Mouse (Mus musculus): ENCODE results near the gene Ppp1r21. TPM values are rescaled to one million over a fixed set of nuclear protein-coding genes. Genes with fewer than 3 reads are reported as not detected.

Ppp1r21 gene
- total and polyA plus RNA-seq, 3 experiments: 11.1 to 16.2 TPM; not detected in 1

- TF ChIP-seq ZMIZ1 (IDR thresholded peaks at IDR 0.05; ENCODE audit: low read depth, low read length) (no peak), KAT2A (conservative IDR thresholded peaks at IDR 0.05; ENCODE audit: low read depth, low read length) (no peak), RAD21 (IDR thresholded peaks at IDR 0.05; ENCODE audit: low read depth, low read length) (no peak), POLR2AphosphoS5 (IDR thresholded peaks at IDR 0.05; ENCODE audit: borderline replicate concordance, low read depth, low read length) (no peak), ELF1 (IDR thresholded peaks at IDR 0.05; ENCODE audit: low read depth, low read length) (no peak), SMC3 (IDR thresholded peaks at IDR 0.05; ENCODE audit: low read depth, low read length) (no peak), MAFK (IDR thresholded peaks at IDR 0.05; ENCODE audit: borderline replicate concordance, low read depth, low read length) (no peak), USF2 (IDR thresholded peaks at IDR 0.05; ENCODE audit: borderline replicate concordance in 1 of 2, insufficient read depth in 1 of 2, low read depth in 1 of 2, low read length in 2 of 2) (no peak), USF1 (IDR thresholded peaks at IDR 0.05; ENCODE audit: low read depth, low read length) (no peak)
- H3K9me3 ChIP-seq (replicated peaks; ENCODE audit: insufficient read depth, low read length): no peaks in the 10 kb centered on the region
- no peaks in the 10 kb centered on the region for H3K27me3 ChIP-seq (ENCODE audit: control insufficient read depth in 1 of 2, insufficient read depth in 2 of 2, low read length in 2 of 2)
- H3K36me3 ChIP-seq (ENCODE audit: control insufficient read depth in 1 of 2, insufficient read depth in 2 of 2, low read length in 2 of 2): peaks cover 0 to 5% of the 10 kb centered on the region in 2 experiments; a peak in 2 of 4 replicates
- no peak overlapping the region for H3K4me3 ChIP-seq (ENCODE audit: control insufficient read depth in 1 of 2, insufficient read depth in 1 of 2, low read depth in 2 of 2, low read length in 2 of 2)
- no peaks in the 10 kb centered on the region for H3K4me1 ChIP-seq (ENCODE audit: control insufficient read depth in 1 of 2, insufficient read depth in 2 of 2, low read length in 2 of 2)
- DNase-seq (ENCODE audit: low read depth, low spot score): no peak
- no peak overlapping the region for H3K9ac ChIP-seq (ENCODE audit: control insufficient read depth, low read depth, low read length, poor library complexity, severe bottlenecking)
- H3K27ac ChIP-seq (ENCODE audit: control insufficient read depth, low read depth, low read length): no peak overlapping the region
- no peaks in the 10 kb centered on the region for H3K79me2 ChIP-seq (ENCODE audit: control insufficient read depth, insufficient read depth, low read length, poor library complexity)
Observed at GRCm38 (mm10) chr17:88588228-88588627, 58.3 kb downstream of the Ppp1r21 start.

- DNase-seq (ENCODE audit: low read depth, low spot score): no peak
- no peaks in the 10 kb centered on the region for H3K4me1 ChIP-seq (ENCODE audit: control insufficient read depth in 1 of 2, insufficient read depth in 2 of 2, low read length in 2 of 2)
- no peaks in the 10 kb centered on the region for H3K36me3 ChIP-seq (ENCODE audit: control insufficient read depth in 1 of 2, insufficient read depth in 2 of 2, low read length in 2 of 2)
- H3K9ac ChIP-seq (ENCODE audit: control insufficient read depth, low read depth, low read length, poor library complexity, severe bottlenecking): no peak overlapping the region
- no peak overlapping the region for H3K4me3 ChIP-seq (ENCODE audit: control insufficient read depth in 1 of 2, insufficient read depth in 1 of 2, low read depth in 2 of 2, low read length in 2 of 2)
- no peak overlapping the region for H3K27ac ChIP-seq (ENCODE audit: control insufficient read depth, low read depth, low read length)
- no peaks in the 10 kb centered on the region for H3K9me3 ChIP-seq (replicated peaks; ENCODE audit: insufficient read depth, low read length)
- H3K79me2 ChIP-seq (ENCODE audit: control insufficient read depth, insufficient read depth, low read length, poor library complexity): no peaks in the 10 kb centered on the region
- no peaks in the 10 kb centered on the region for H3K27me3 ChIP-seq (ENCODE audit: control insufficient read depth in 1 of 2, insufficient read depth in 2 of 2, low read length in 2 of 2)
- TF ChIP-seq ZKSCAN1 (IDR thresholded peaks at IDR 0.05; ENCODE audit: low read depth, low read length) (no peak), MEF2A (IDR thresholded peaks at IDR 0.05; ENCODE audit: extremely low read depth, insufficient replicate concordance, low read depth, low read length, poor library complexity, severe bottlenecking) (no peak), SMC3 (IDR thresholded peaks at IDR 0.05; ENCODE audit: low read depth, low read length) (no peak), GATA1 (IDR thresholded peaks at IDR 0.05; ENCODE audit: low read depth, low read length) (no peak)
Observed at GRCm38 (mm10) chr17:88590251-88590650, 60.3 kb downstream of the Ppp1r21 start.

DNA sequence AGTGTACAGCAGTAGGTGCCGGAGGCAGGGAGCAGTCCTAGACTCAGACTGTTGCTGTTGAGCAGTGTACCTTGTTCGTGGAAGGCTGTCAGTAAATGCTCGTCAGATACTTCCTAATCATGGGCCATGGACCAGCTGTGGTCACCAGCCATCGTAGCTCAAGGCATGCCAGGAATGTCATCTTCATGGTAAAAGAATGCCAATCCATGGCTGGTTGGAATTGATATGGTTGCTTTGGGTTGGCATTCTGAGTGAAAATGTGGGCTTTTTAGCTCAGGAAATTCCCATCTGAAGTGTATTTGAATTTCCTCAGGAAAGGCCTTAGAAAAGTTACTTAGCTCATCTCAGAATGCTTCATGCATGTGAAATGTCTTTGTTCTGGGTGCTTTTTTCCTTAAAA lies 65.2 kb downstream of the Ppp1r21 start:
- no peak for DNase-seq (ENCODE audit: low read depth, low spot score)
- Histone ChIP-seq H3K4me1 (ENCODE audit: control insufficient read depth in 1 of 2, insufficient read depth in 2 of 2, low read length in 2 of 2) (peaks cover 0 to 7% of the 10 kb centered on the region in 2 experiments; a peak in 2 of 4 replicates), H3K9me3 (replicated peaks; ENCODE audit: insufficient read depth, low read length) (no peaks in the 10 kb centered on the region), H3K27ac (ENCODE audit: control insufficient read depth, low read depth, low read length) (no peak overlapping the region), H3K9ac (ENCODE audit: control insufficient read depth, low read depth, low read length, poor library complexity, severe bottlenecking) (no peak overlapping the region), H3K36me3 (ENCODE audit: control insufficient read depth in 1 of 2, insufficient read depth in 2 of 2, low read length in 2 of 2) (no peaks in the 10 kb centered on the region), H3K4me3 (ENCODE audit: control insufficient read depth in 1 of 2, insufficient read depth in 1 of 2, low read depth in 2 of 2, low read length in 2 of 2) (no peak overlapping the region), H3K79me2 (ENCODE audit: control insufficient read depth, insufficient read depth, low read length, poor library complexity) (no peaks in the 10 kb centered on the region), H3K27me3 (ENCODE audit: control insufficient read depth in 1 of 2, insufficient read depth in 2 of 2, low read length in 2 of 2) (no peaks in the 10 kb centered on the region)
- TF ChIP-seq ZC3H11A (IDR thresholded peaks at IDR 0.05; ENCODE audit: low read depth, low read length): no peak
- TF ChIP-seq CHD1 (IDR thresholded peaks at IDR 0.05; ENCODE audit: low read depth, low read length): no peak
- TF ChIP-seq MYB (IDR thresholded peaks at IDR 0.05; ENCODE audit: low read depth, low read length): no peak
- TF ChIP-seq BHLHE40 (IDR thresholded peaks at IDR 0.05; ENCODE audit: borderline replicate concordance, low read depth, low read length): no peak
- TF ChIP-seq MAX (IDR thresholded peaks at IDR 0.05; ENCODE audit: low read length): no peak
- no peak for TF ChIP-seq JUND (IDR thresholded peaks at IDR 0.05; ENCODE audit: low read depth, low read length)
- TF ChIP-seq TAL1 (IDR thresholded peaks at IDR 0.05; ENCODE audit: low read length): no peak
- no peak for TF ChIP-seq RAD21 (IDR thresholded peaks at IDR 0.05; ENCODE audit: low read depth, low read length)
- TF ChIP-seq ZKSCAN1 (IDR thresholded peaks at IDR 0.05; ENCODE audit: low read depth, low read length): no peak
- no peak for TF ChIP-seq GATA1 (IDR thresholded peaks at IDR 0.05; ENCODE audit: low read depth, low read length)
- no peak for TF ChIP-seq ZMIZ1 (IDR thresholded peaks at IDR 0.05; ENCODE audit: low read depth, low read length)
- no peak for TF ChIP-seq MAFK (IDR thresholded peaks at IDR 0.05; ENCODE audit: borderline replicate concordance, low read depth, low read length)
- TF ChIP-seq UBTF (IDR thresholded peaks at IDR 0.05; ENCODE audit: borderline replicate concordance, insufficient read depth, low read depth, low read length): no peak
- TF ChIP-seq NRF1 (IDR thresholded peaks at IDR 0.05; ENCODE audit: insufficient read depth, low read depth, low read length, poor library complexity, severe bottlenecking): no peak
- no peak for TF ChIP-seq POLR2AphosphoS2 (IDR thresholded peaks at IDR 0.05; ENCODE audit: low read length)
- TF ChIP-seq RCOR1 (IDR thresholded peaks at IDR 0.05; ENCODE audit: low read depth, low read length): no peak
- TF ChIP-seq GABPA (IDR thresholded peaks at IDR 0.05; ENCODE audit: low read depth, low read length): no peak

Data from MEL (cell line).